Mouse (Mus musculus) CH12.LX (cell line): ENCODE measurements around the gene Tmprss11c.
"Not testable (repeated sequence)": the region's sequence is repeated elsewhere in the genome, so short reads cannot be mapped to it uniquely, and the experiment has no call there.

ENCODE experiments used
- BHLHE40 ChIP-seq: IDR thresholded peaks from 2 replicates; pipeline ENCODE4 v1.6.1; 2011; ENCODE audit warnings: mild to moderate bottlenecking, low read depth, low read length, improper control_type of control experiment
- CHD2 ChIP-seq: IDR thresholded peaks from 2 replicates; pipeline ENCODE4 v1.6.1; 2011; ENCODE audit warnings: low read length, improper control_type of control experiment
- CTCF ChIP-seq, 2 experiments: IDR thresholded peaks in 1 of 2; conservative IDR thresholded peaks in 1 of 2; 2 replicates each; pipeline ENCODE4 v1.5.1; 2011 to 2012; ENCODE audit warnings: low read depth in 2 of 2, low read length in 2 of 2, improper control_type of control experiment in 1 of 2, inconsistent platforms in 1 of 2, mild to moderate bottlenecking in 1 of 2, moderate library complexity in 1 of 2
- HCFC1 ChIP-seq: IDR thresholded peaks from 2 replicates; pipeline ENCODE4 v1.6.1; 2012; ENCODE audit warnings: low read depth, mild to moderate bottlenecking, inconsistent platforms, low read length, improper control_type of control experiment
- IRF4 ChIP-seq: IDR thresholded peaks from 2 replicates; pipeline ENCODE4 v1.6.1; 2014; ENCODE audit warnings: low read depth, mild to moderate bottlenecking, inconsistent platforms, low read length, improper control_type of control experiment
- JUND ChIP-seq: conservative IDR thresholded peaks from 2 replicates; pipeline ENCODE4 v1.6.1; 2011; ENCODE audit warnings: low read depth, low read length, improper control_type of control experiment
- MAFK ChIP-seq: IDR thresholded peaks from 2 replicates; pipeline ENCODE4 v1.6.1; 2011; ENCODE audit warnings: low read length, improper control_type of control experiment; ENCODE audit not compliant: insufficient replicate concordance
- POLR2A ChIP-seq: IDR thresholded peaks from 2 replicates; pipeline ENCODE4 v1.6.1; 2011; ENCODE audit warnings: low read depth, mild to moderate bottlenecking, improper control_type of control experiment, low read length
- POLR2AphosphoS2 ChIP-seq: IDR thresholded peaks from 2 replicates; pipeline ENCODE4 v1.6.1; 2011; ENCODE audit warnings: low read depth, low read length, improper control_type of control experiment
- RCOR1 ChIP-seq: conservative IDR thresholded peaks from 2 replicates; pipeline ENCODE4 v1.6.1; 2012; ENCODE audit warnings: low read depth, mild to moderate bottlenecking, inconsistent platforms, low read length, improper control_type of control experiment
- TCF12 ChIP-seq: IDR thresholded peaks from 2 replicates; pipeline ENCODE4 v1.6.1; 2014; ENCODE audit warnings: low read depth, mild to moderate bottlenecking, inconsistent platforms, low read length, improper control_type of control experiment
- UBTF ChIP-seq: IDR thresholded peaks from 2 replicates; pipeline ENCODE4 v1.6.1; 2012; ENCODE audit warnings: low read depth, mild to moderate bottlenecking, inconsistent platforms, low read length, improper control_type of control experiment, moderate library complexity

- not testable (repeated sequence) for TF ChIP-seq CTCF (conservative IDR thresholded peaks at IDR 0.05 in 1 of 2, IDR thresholded peaks at IDR 0.05 in 1 of 2; ENCODE audit: low read depth in 2 of 2, low read length in 2 of 2); UBTF; POLR2AphosphoS2; POLR2A; BHLHE40; CHD2; RCOR1; JUND; HCFC1; MAFK; TCF12; IRF4
Observed at GRCm38 (mm10) chr5:86318018-86318956, 29.2 kb upstream of the Tmprss11c start.
